ENCODE assay signal across 13 mouse cellular contexts in genomic region chr9:70977392-70977791, GRCm38 (mm10). TPM values are rescaled to one million over a fixed set of nuclear protein-coding genes. Genes with fewer than 3 reads are reported as not detected.
DNase-seq lines count a peak whose midpoint lies in the region; ATAC-seq lines count a peak whose summit lies in the region.
"Had no signal": no experiment of that assay in that cellular context is flagged by ENCODE, and none has a peak within 500 bp of the region (broad histone marks: within the 10 kb centered on the region; RNA-seq: fewer than 3 reads in every experiment).

No protein-coding gene starts in this region.

- H3K27me3 ChIP-seq in liver, embryonic 12.5 days (replicated peaks) = no peaks in the 10 kb centered on the region
- H3K27me3 ChIP-seq in heart, embryonic 14.5 days (ENCODE audit: control insufficient read depth, insufficient read depth, low read length) = no peaks in the 10 kb centered on the region
- no peaks in the 10 kb centered on the region for H3K27me3 ChIP-seq in kidney, embryonic 16.5 days (ENCODE audit: insufficient read depth, low read length)
- H3K27me3 ChIP-seq in forebrain, embryonic 14.5 days (replicated peaks; ENCODE audit: control insufficient read depth, insufficient read depth, low read length) = no peaks in the 10 kb centered on the region

- H3K4me2 ChIP-seq in liver, embryonic 12.5 days = no peak overlapping the region
- H3K4me2 ChIP-seq in heart, embryonic 14.5 days (ENCODE audit: low read length) = no peak overlapping the region
- H3K4me2 ChIP-seq in kidney, embryonic 16.5 days (replicated peaks; ENCODE audit: low read depth, low read length) = no peak overlapping the region
- H3K4me2 ChIP-seq in forebrain, embryonic 14.5 days (ENCODE audit: low read length) = no peak overlapping the region

- 54% methylated on average over 1 of the region's 1 CpGs for WGBS in liver, embryonic 12.5 days (ENCODE audit: insufficient replicate concordance)
- WGBS in heart, embryonic 14.5 days = 40% methylated on average over 1 of the region's 1 CpGs
- WGBS in kidney, embryonic 16.5 days = 68% methylated on average over 1 of the region's 1 CpGs
- 74% methylated on average over 1 of the region's 1 CpGs for WGBS in forebrain, embryonic 14.5 days

- no peak overlapping the region for H3K4me3 ChIP-seq in liver, embryonic 12.5 days
- no peak overlapping the region for H3K4me3 ChIP-seq in heart, embryonic 14.5 days (ENCODE audit: control insufficient read depth in 1 of 2, insufficient read depth in 1 of 2, low read depth in 1 of 2, low read length in 2 of 2)
- H3K4me3 ChIP-seq in kidney, embryonic 16.5 days (ENCODE audit: low read length) = no peak overlapping the region
- H3K4me3 ChIP-seq in forebrain, embryonic 14.5 days (ENCODE audit: low read depth, low read length) = no peak overlapping the region
- H3K4me3 ChIP-seq: forebrain, embryonic 10.5 days had no signal

- peaks cover 18% of the 10 kb centered on the region for H3K4me1 ChIP-seq in liver, embryonic 12.5 days
- no peaks in the 10 kb centered on the region for H3K4me1 ChIP-seq in heart, embryonic 14.5 days (ENCODE audit: control insufficient read depth in 2 of 2, insufficient read depth in 2 of 2, low read length in 2 of 2)
- H3K4me1 ChIP-seq in kidney, embryonic 16.5 days (ENCODE audit: insufficient read depth, low read length) = 0 out of 2 replicates have a peak, but pooled peaks cover 4% of the 10 kb centered on the region
- no peaks in the 10 kb centered on the region for H3K4me1 ChIP-seq in forebrain, embryonic 14.5 days (ENCODE audit: control insufficient read depth, insufficient read depth, low read length)
- H3K4me1 ChIP-seq: forebrain, embryonic 10.5 days had no signal

- no peaks in the 10 kb centered on the region for H3K36me3 ChIP-seq in liver, embryonic 12.5 days
- no peaks in the 10 kb centered on the region for H3K36me3 ChIP-seq in heart, embryonic 14.5 days (ENCODE audit: control insufficient read depth, insufficient read depth, low read length)
- no peaks in the 10 kb centered on the region for H3K36me3 ChIP-seq in kidney, embryonic 16.5 days (ENCODE audit: insufficient read depth, low read length)
- H3K36me3 ChIP-seq in forebrain, embryonic 14.5 days (ENCODE audit: control insufficient read depth, insufficient read depth, low read length) = no peaks in the 10 kb centered on the region
- H3K36me3 ChIP-seq: forebrain, embryonic 10.5 days had no signal

- H3K27ac ChIP-seq in liver, embryonic 12.5 days = 0 out of 2 replicates have a peak overlapping the region, but pooled peaks have one; percentile 30
- peak overlapping the region; percentile 48 to 73 for H3K27ac ChIP-seq in heart, embryonic 14.5 days (replicated peaks in 1 of 2; ENCODE audit: control insufficient read depth in 1 of 2, insufficient read depth in 1 of 2, low read depth in 2 of 2, low read length in 2 of 2)
- H3K27ac ChIP-seq in kidney, embryonic 16.5 days (ENCODE audit: low read length) = peak overlapping the region; percentile 68; the same call in 1 of the 2 replicates
- no peak overlapping the region for H3K27ac ChIP-seq in forebrain, embryonic 14.5 days (ENCODE audit: low read depth, low read length)
- H3K27ac ChIP-seq: forebrain, embryonic 10.5 days; liver, embryonic 14.5 days; stomach, postnatal 0 days had no signal

- H3K9me3 ChIP-seq in liver, embryonic 12.5 days (replicated peaks) = no peaks in the 10 kb centered on the region
- 0 out of 2 replicates have a peak, but pooled peaks cover 8% of the 10 kb centered on the region for H3K9me3 ChIP-seq in heart, embryonic 14.5 days (ENCODE audit: control insufficient read depth, low read length)
- H3K9me3 ChIP-seq in kidney, embryonic 16.5 days (ENCODE audit: low read length) = peaks cover 7% of the 10 kb centered on the region
- no peaks in the 10 kb centered on the region for H3K9me3 ChIP-seq in forebrain, embryonic 14.5 days (replicated peaks; ENCODE audit: control insufficient read depth, low read length)
- H3K9me3 ChIP-seq: forebrain, embryonic 10.5 days had no signal

- no peak for ATAC-seq in liver, embryonic 12.5 days
- peak; percentile 47; the same call in 1 of the 2 replicates for ATAC-seq in heart, embryonic 14.5 days (ENCODE audit: insufficient number of reproducible peaks, insufficient read depth, low FRiP score, low read depth)
- no peak for ATAC-seq in kidney, embryonic 16.5 days (ENCODE audit: low FRiP score, low TSS enrichment)
- ATAC-seq in forebrain, embryonic 14.5 days = no peak

- H3K9ac ChIP-seq in liver, embryonic 12.5 days = no peak overlapping the region
- H3K9ac ChIP-seq in heart, embryonic 14.5 days (ENCODE audit: low read length) = no peak overlapping the region
- no peak overlapping the region for H3K9ac ChIP-seq in kidney, embryonic 16.5 days (replicated peaks; ENCODE audit: low read length)
- H3K9ac ChIP-seq in forebrain, embryonic 14.5 days (ENCODE audit: low read length) = no peak overlapping the region
- H3K9ac ChIP-seq: liver, embryonic 14.5 days had no signal

- DNase-seq in liver = no peak
- DNase-seq in lung, postnatal 4 days = peak; percentile 22 to 59
- DNase-seq in forebrain, embryonic 14.5 days (ENCODE audit: low spot score) = no peak
- no peak for DNase-seq in left cerebral cortex, adult 18-20 months (ENCODE audit: low spot score in 2 of 2)
- no peak for DNase-seq in B cell, adult 2 months
- DNase-seq: gastrocnemius, postnatal 25 days had no signal

RNA-seq across cellular contexts. Expression of gene Lipc, which starts 25.4 kb away (rescaled TPM):
- 15.4 and 17.5 TPM in 2 replicates for polyA plus RNA-seq in liver, embryonic 12.5 days (2016; fragmentation: Nextera tagmentation; extraction: Ambion mirVana)
- 0.19 and 0.38 TPM in 2 replicates for polyA plus RNA-seq in heart, embryonic 14.5 days (2014; fragmentation: Nextera tagmentation; extraction: Ambion mirVana)
- 0.89 and 2.4 TPM in 2 replicates for polyA plus RNA-seq in kidney, embryonic 16.5 days (2015; fragmentation: Nextera tagmentation; extraction: Ambion mirVana)
- 0.38 TPM in 1 of 2 replicates, not detected in the other for polyA plus RNA-seq in forebrain, embryonic 14.5 days (2014; fragmentation: Nextera tagmentation; extraction: Ambion mirVana)
- total RNA-seq in left cerebral cortex, adult 18-20 months (2021) = not detected
- total RNA-seq: gastrocnemius, postnatal 25 days; midbrain, postnatal 0 days had no signal
- polyA plus RNA-seq: forebrain, embryonic 10.5 days; midbrain, postnatal 0 days had no signal

Comparison
In these comparisons a context has a peak if more than half of its experiments do, and no peak if none do; other contexts are left out.
1. DNase-seq: peak in lung, postnatal 4 days (2 of 2); none in liver (single experiment), forebrain, embryonic 14.5 days (single experiment), left cerebral cortex, adult 18-20 months (0 of 2) and B cell, adult 2 months (0 of 2).